Mouse (Mus musculus) myocyte (in vitro differentiated cells): ENCODE measurements around the gene Mtx2.

ENCODE experiments used
- CEBPB ChIP-seq: IDR thresholded peaks from 2 replicates; pipeline ENCODE4 v1.6.1; 2011; ENCODE audit warnings: mild to moderate bottlenecking, moderate library complexity; ENCODE audit not compliant: poor library complexity, insufficient read depth, severe bottlenecking
- E2F4 ChIP-seq: IDR thresholded peaks from one replicate; pipeline ENCODE4 v1.6.1; 2011; ENCODE audit warnings: mild to moderate bottlenecking, control low read depth, moderate library complexity; ENCODE audit not compliant: insufficient read depth
- MAX ChIP-seq: IDR thresholded peaks from one replicate; pipeline ENCODE4 v1.6.1; 2011; ENCODE audit warnings: low read depth, mild to moderate bottlenecking, control low read depth
- MYOD1 ChIP-seq, 3 experiments: IDR thresholded peaks; one replicate each; pipeline ENCODE4 v1.6.1; 2011; ENCODE audit warnings: control low read depth in 2 of 3, low read depth in 2 of 3, mild to moderate bottlenecking in 2 of 3, moderate library complexity in 1 of 3; ENCODE audit not compliant: insufficient read length in 2 of 3, control insufficient read depth in 1 of 3
- MYOG ChIP-seq, 3 experiments: IDR thresholded peaks; one replicate each; pipeline ENCODE4 v1.6.1; 2011; ENCODE audit warnings: control low read depth in 2 of 3, low read depth in 2 of 3, mild to moderate bottlenecking in 2 of 3; ENCODE audit not compliant: insufficient read length in 2 of 3, control insufficient read depth in 1 of 3, insufficient read depth in 1 of 3
- POLR2A ChIP-seq: IDR thresholded peaks from one replicate; pipeline ENCODE4 v1.6.1; 2011; ENCODE audit warnings: low read depth, mild to moderate bottlenecking, control low read depth, moderate library complexity; ENCODE audit not compliant: insufficient read length
- POLR2AphosphoS2 ChIP-seq: IDR thresholded peaks from one replicate; pipeline ENCODE4 v1.6.1; 2011; ENCODE audit warnings: low read depth, control low read depth; ENCODE audit not compliant: insufficient read length
- SRF ChIP-seq: IDR thresholded peaks from one replicate; pipeline ENCODE4 v1.6.1; 2011; ENCODE audit warnings: low read depth; ENCODE audit not compliant: control insufficient read depth, insufficient read length
- TCF12 ChIP-seq: IDR thresholded peaks from one replicate; pipeline ENCODE4 v1.6.1; 2011; ENCODE audit warnings: mild to moderate bottlenecking, control low read depth; ENCODE audit not compliant: poor library complexity, insufficient read depth, severe bottlenecking
- TCF3 ChIP-seq: IDR thresholded peaks from one replicate; pipeline ENCODE4 v1.6.1; 2011; ENCODE audit warnings: low read depth, control low read depth; ENCODE audit not compliant: insufficient read length
- USF1 ChIP-seq: IDR thresholded peaks from one replicate; pipeline ENCODE4 v1.6.1; 2011; ENCODE audit warnings: low read depth, mild to moderate bottlenecking, control low read depth, moderate library complexity

- TF ChIP-seq POLR2A (no peak), MYOG (IDR thresholded peaks at IDR 0.05; ENCODE audit: control insufficient read depth in 1 of 3, insufficient read depth in 1 of 3, insufficient read length in 2 of 3, low read depth in 2 of 3) (no peak), TCF3 (no peak), USF1 (no peak), MAX (no peak), E2F4 (no peak), CEBPB (no peak), SRF (no peak), POLR2AphosphoS2 (no peak), TCF12 (no peak), MYOD1 (IDR thresholded peaks at IDR 0.05; ENCODE audit: control insufficient read depth in 1 of 3, insufficient read length in 2 of 3, low read depth in 2 of 3) (no peak)
Measured at GRCm38 (mm10) chr2:74847516-74847915, 21.9 kb downstream of the Mtx2 start.
